Mouse (Mus musculus): ENCODE data around the gene Gm7544.
"Not testable (repeated sequence)": the region's sequence is repeated elsewhere in the genome, so short reads cannot be mapped to it uniquely, and the experiment has no call there.

The Gm7544 gene

GRCm38 (mm10) chr1:82955913-82956312 lies at the start of gene Gm7544:
Gm7544 (minus strand) TSS chr1:82956013.
- ATAC-seq (ENCODE audit: low TSS enrichment): not testable (repeated sequence)

- not testable (repeated sequence) for ATAC-seq (ENCODE audit: low TSS enrichment)
Observed at GRCm38 (mm10) chr1:83000306-83000705, 44.5 kb upstream of the Gm7544 start, which contains the start of gene Gm47959. Gm47959 (plus strand) TSS chr1:83000548.

- peak; percentile 81 for ATAC-seq (ENCODE audit: low TSS enrichment)
Observed at GRCm38 (mm10) chr1:82993947-82994346, 38.1 kb upstream of the Gm7544 start.

GRCm38 (mm10) chr1:82992093-82992492 lies 36.3 kb upstream of the Gm7544 start:
- ATAC-seq (ENCODE audit: low TSS enrichment): no peak

GRCm38 (mm10) chr1:82991596-82991995 lies 35.8 kb upstream of the Gm7544 start:
- ATAC-seq (ENCODE audit: low TSS enrichment): no peak

- ATAC-seq (ENCODE audit: low TSS enrichment): no peak
Observed at GRCm38 (mm10) chr1:82991062-82991461, 35.2 kb upstream of the Gm7544 start.

- peak; percentile 94 for ATAC-seq (ENCODE audit: low TSS enrichment)
Observed at GRCm38 (mm10) chr1:82987530-82988198, 31.9 kb upstream of the Gm7544 start.

- ATAC-seq (ENCODE audit: low TSS enrichment): peak; percentile 51; the same call in 1 of the 2 replicates
Observed at GRCm38 (mm10) chr1:82986738-82987137, 30.9 kb upstream of the Gm7544 start.

GRCm38 (mm10) chr1:82977840-82978239 lies 22.0 kb upstream of the Gm7544 start:
- no peak for ATAC-seq (ENCODE audit: low TSS enrichment)

- ATAC-seq (ENCODE audit: low TSS enrichment): no peak
Observed at GRCm38 (mm10) chr1:82975750-82976149, 19.9 kb upstream of the Gm7544 start.

GRCm38 (mm10) chr1:82974342-82974741 lies 18.5 kb upstream of the Gm7544 start:
- no peak for ATAC-seq (ENCODE audit: low TSS enrichment)

GRCm38 (mm10) chr1:82973901-82974300 lies 18.1 kb upstream of the Gm7544 start:
- no peak for ATAC-seq (ENCODE audit: low TSS enrichment)

GRCm38 (mm10) chr1:82973244-82973643 lies 17.4 kb upstream of the Gm7544 start:
- no peak for ATAC-seq (ENCODE audit: low TSS enrichment)

GRCm38 (mm10) chr1:82972046-82972445 lies 16.2 kb upstream of the Gm7544 start:
- no peak for ATAC-seq (ENCODE audit: low TSS enrichment)

GRCm38 (mm10) chr1:82966413-82966812 lies 10.6 kb upstream of the Gm7544 start:
- ATAC-seq (ENCODE audit: low TSS enrichment): no peak

- no peak for ATAC-seq (ENCODE audit: low TSS enrichment)
Observed at GRCm38 (mm10) chr1:82959870-82960385, 4.1 kb upstream of the Gm7544 start, which contains the start of gene Gm47955. Gm47955 (plus strand) TSS chr1:82960286.

- ATAC-seq (ENCODE audit: low TSS enrichment): no peak
Observed at GRCm38 (mm10) chr1:82948601-82949000, 7.2 kb downstream of the Gm7544 start.

GRCm38 (mm10) chr1:82946029-82946428 lies 9.8 kb downstream of the Gm7544 start:
- not testable (repeated sequence) for ATAC-seq (ENCODE audit: low TSS enrichment)

GRCm38 (mm10) chr1:82943295-82943694 lies 12.5 kb downstream of the Gm7544 start, which contains the start of gene A030003K21Rik:
A030003K21Rik (minus strand) TSS chr1:82943388.
- not testable (repeated sequence) for ATAC-seq (ENCODE audit: low TSS enrichment)

GRCm38 (mm10) chr1:82942505-82942904 lies 13.3 kb downstream of the Gm7544 start:
- ATAC-seq (ENCODE audit: low TSS enrichment): not testable (repeated sequence)

- no peak for ATAC-seq (ENCODE audit: low TSS enrichment)
Observed at GRCm38 (mm10) chr1:82938666-82939065, 17.1 kb downstream of the Gm7544 start.

GRCm38 (mm10) chr1:82931326-82931725 lies 24.5 kb downstream of the Gm7544 start, which contains the start of gene Gm6217:
Gm6217 (minus strand) TSS chr1:82931399.
- not testable (repeated sequence) for ATAC-seq (ENCODE audit: low TSS enrichment)

- ATAC-seq (ENCODE audit: low TSS enrichment): not testable (repeated sequence)
Observed at GRCm38 (mm10) chr1:82930558-82930957, 25.3 kb downstream of the Gm7544 start.
